Mouse (Mus musculus) intestine, embryonic 15.5 days (tissue): Measurements from ENCODE around the gene Luc7l. TPM values are rescaled to one million over a fixed set of nuclear protein-coding genes. Genes with fewer than 3 reads are reported as not detected.
A peak's percentile ranks its signal among the peaks of the same experiment; 100 is the strongest.

Experiments
- ATAC-seq: fragments of 200-750 bp; cut with Nextera tagmentation; 2 replicates; pipeline ENCODE4 v1.8.0; 2017; ENCODE audit warnings: moderate TSS enrichment, moderate library complexity
- H3K27ac ChIP-seq: fragments of 300-500 bp; sonication (generic); 2 replicates; pipeline ENCODE4 v1.5.1; 2015; ENCODE audit warnings: mild to moderate bottlenecking, inconsistent platforms
- H3K27me3 ChIP-seq: fragments of 300-500 bp; sonication (generic); replicated peaks from 2 replicates; pipeline ENCODE4 v1.6.1; 2015; ENCODE audit warnings: inconsistent platforms
- H3K36me3 ChIP-seq: fragments of 300-500 bp; sonication (generic); 2 replicates; pipeline ENCODE4 v1.6.1; 2015; ENCODE audit warnings: inconsistent platforms
- H3K4me1 ChIP-seq: fragments of 300-500 bp; sonication (generic); replicated peaks from 2 replicates; pipeline ENCODE4 v1.6.1; 2015; ENCODE audit warnings: inconsistent platforms
- H3K4me2 ChIP-seq: fragments of 300-500 bp; sonication (generic); replicated peaks from 2 replicates; pipeline ENCODE4 v1.6.1; 2015; ENCODE audit warnings: mild to moderate bottlenecking, inconsistent platforms
- H3K4me3 ChIP-seq: fragments of 300-500 bp; sonication (generic); replicated peaks from 2 replicates; pipeline ENCODE4 v1.5.1; 2015; ENCODE audit warnings: inconsistent platforms
- H3K9ac ChIP-seq: fragments of 300-500 bp; sonication (generic); 2 replicates; pipeline ENCODE4 v1.6.1; 2015; ENCODE audit warnings: inconsistent platforms
- H3K9me3 ChIP-seq: fragments of 300-500 bp; sonication (generic); 2 replicates; pipeline ENCODE4 v1.6.1; 2016; ENCODE audit warnings: inconsistent platforms
- WGBS: fragments of 180-500 bp; shearing (Covaris S2); methylation state at CpG from one replicate; pipeline ENCODE4 v1.1.7; 2015; 5-methylcytosine and 5-hydroxymethylcytosine counted together
- polyA plus RNA-seq: library from polyadenylated mRNA; unstranded; fragments of >200 nt; fragmentation: Nextera tagmentation; extraction: Ambion mirVana; gene quantifications from 2 replicates; pipeline ENCODE4 v1.2.1, GENCODE M21; 2015

The Luc7l gene
- polyA plus RNA-seq, result 82.9 and 93.8 TPM in 2 replicates

DNA sequence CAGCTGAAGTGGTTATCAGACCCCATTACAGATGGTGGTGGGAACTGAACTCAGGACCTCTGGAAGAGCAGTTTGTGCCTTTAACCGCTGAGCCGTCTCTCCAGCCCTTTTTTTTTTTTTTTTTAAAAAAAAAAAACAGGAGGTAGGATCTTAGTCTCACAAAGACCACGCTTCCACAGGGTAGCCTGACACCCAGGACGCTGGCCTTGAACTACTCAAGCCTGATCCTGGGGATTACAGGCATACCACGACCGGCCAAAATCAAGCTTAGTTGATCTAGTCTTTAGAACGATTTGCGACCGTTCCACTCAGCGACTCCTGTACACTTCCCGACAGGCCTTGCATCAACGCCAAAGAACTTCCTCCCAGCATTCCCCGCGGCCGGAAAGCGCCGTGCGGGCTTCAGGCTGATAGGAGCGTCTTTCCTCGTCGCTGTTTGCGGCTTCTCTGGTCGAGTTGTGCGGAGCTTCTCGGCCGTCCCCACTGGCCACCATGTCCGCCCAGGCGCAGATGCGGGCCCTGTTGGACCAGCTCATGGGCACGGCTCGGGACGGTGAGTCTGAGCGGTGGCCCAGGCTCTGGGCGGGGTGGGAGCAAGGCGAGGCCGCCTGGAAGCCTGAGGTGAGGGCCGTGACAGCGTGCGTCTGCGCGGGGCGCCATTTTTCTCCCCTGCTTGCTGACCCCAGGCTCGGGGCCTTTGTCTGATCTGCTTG, at the start of gene Luc7l:
TSS of gene Luc7l (plus strand) at position 358 of the 713 bp plus-strand sequence.
- Histone ChIP-seq H3K27ac (peak within 1 kb of the TSS; percentile 99), H3K4me1 (peaks cover 4% of the 10 kb centered on the region; the same call in 1 of the 2 replicates), H3K4me2 (peak within 1 kb of the TSS; percentile 64), H3K27me3 (no peaks in the 10 kb centered on the region), H3K9ac (peak within 1 kb of the TSS; percentile 98), H3K4me3 (peak within 1 kb of the TSS; percentile 97), H3K36me3 (peaks cover 9% of the 10 kb centered on the region; the same call in 1 of the 2 replicates), H3K9me3 (no peaks in the 10 kb centered on the region)
- under 1% methylated on average over 43 of the region's 43 CpGs for WGBS
- peak; percentile 97 for ATAC-seq

DNA sequence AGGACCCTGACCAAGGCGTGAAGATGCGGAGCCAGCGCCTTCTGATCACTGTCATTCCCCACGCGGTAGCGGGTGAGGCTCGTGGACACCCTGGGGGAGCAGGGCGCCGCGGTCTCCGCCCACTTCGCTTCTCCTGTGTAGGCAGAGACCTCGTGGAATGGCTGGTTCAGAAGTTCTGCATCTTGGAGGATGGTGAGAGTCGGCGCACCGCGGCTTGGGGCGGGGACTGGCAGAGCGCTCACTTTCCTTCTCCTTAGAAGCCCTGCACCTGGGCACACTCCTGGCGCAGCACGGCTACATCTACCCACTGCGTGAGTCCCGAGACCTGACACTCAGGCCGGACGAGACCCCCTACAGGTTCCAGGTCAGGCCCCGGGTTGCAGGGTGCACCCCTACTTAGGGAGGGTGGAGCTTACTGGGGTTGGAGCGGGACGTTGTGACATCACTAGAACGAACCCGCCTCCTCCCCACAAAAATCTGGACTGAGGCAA, 49.3 kb upstream of the Luc7l start:
- Histone ChIP-seq H3K9ac (peak overlapping the region; percentile 44), H3K27me3 (peaks cover 45% of the 10 kb centered on the region), H3K4me3 (peak overlapping the region; percentile 56), H3K27ac (no peak overlapping the region), H3K4me1 (peaks cover 21% of the 10 kb centered on the region), H3K36me3 (no peaks in the 10 kb centered on the region), H3K4me2 (peak overlapping the region; percentile 98), H3K9me3 (no peaks in the 10 kb centered on the region)
- peak; percentile 21 for ATAC-seq
- under 1% methylated on average over 30 of the region's 30 CpGs for WGBS

DNA sequence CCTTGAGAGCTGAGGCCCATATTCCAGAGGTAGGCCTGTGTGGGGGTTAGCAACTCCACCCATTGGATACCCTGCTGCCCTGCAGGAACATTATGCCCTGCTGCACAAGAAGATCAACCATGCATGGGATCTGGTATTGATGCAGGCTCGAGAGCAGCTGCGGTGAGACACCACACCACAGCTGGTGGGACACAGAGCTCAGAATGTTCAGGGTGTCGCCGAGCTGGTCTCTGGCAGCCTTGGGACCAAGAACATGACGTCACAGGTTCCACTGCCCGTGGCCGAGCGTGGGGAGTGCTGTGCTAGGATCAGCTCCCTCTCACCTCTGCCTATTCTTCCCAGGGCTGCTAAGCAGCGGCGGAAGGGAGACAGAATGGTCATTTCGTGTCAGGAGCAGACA, 47.9 kb upstream of the Luc7l start:
- Histone ChIP-seq H3K4me1 (peaks cover 21% of the 10 kb centered on the region), H3K36me3 (no peaks in the 10 kb centered on the region), H3K9me3 (no peaks in the 10 kb centered on the region), H3K27me3 (peaks cover 45% of the 10 kb centered on the region), H3K9ac (no peak overlapping the region), H3K27ac (no peak overlapping the region), H3K4me2 (no peak overlapping the region), H3K4me3 (no peak overlapping the region)
- ATAC-seq, result no peak
- WGBS, result 42% methylated on average over 11 of the region's 11 CpGs

- Histone ChIP-seq H3K27ac (no peak overlapping the region), H3K4me1 (peaks cover 14% of the 10 kb centered on the region), H3K4me3 (no peak overlapping the region), H3K27me3 (peaks cover 30% of the 10 kb centered on the region), H3K9ac (no peak overlapping the region), H3K36me3 (no peaks in the 10 kb centered on the region), H3K4me2 (no peak overlapping the region), H3K9me3 (no peaks in the 10 kb centered on the region)
- ATAC-seq, result no peak
- 39% methylated on average over 1 of the region's 1 CpGs for WGBS
Measured at GRCm38 (mm10) chr17:26206392-26206791, 46.3 kb upstream of the Luc7l start.

DNA sequence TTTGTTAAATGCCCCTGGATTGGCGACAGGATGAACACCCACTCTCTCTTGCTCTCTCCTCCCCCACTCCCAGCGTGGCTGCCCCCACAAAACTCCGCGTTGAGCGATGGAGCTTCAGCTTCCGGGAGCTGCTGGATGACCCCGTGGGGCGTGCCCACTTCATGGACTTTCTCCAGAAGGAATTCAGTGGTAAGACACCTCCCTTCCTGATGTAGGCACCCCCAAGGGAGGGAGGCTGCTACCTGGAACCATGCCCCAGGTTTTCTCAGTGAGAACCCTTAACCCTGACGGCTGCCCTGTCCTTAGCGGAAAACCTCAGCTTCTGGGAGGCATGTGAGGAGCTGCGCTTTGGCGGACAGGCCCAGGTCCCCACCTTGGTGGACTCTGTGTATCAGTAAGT, 45.0 kb upstream of the Luc7l start, which contains the start of gene Arhgdig:
TSS of gene Arhgdig (minus strand) at position 101 of the 400 bp plus-strand sequence.
- 89% methylated on average over 12 of the region's 12 CpGs for WGBS

DNA sequence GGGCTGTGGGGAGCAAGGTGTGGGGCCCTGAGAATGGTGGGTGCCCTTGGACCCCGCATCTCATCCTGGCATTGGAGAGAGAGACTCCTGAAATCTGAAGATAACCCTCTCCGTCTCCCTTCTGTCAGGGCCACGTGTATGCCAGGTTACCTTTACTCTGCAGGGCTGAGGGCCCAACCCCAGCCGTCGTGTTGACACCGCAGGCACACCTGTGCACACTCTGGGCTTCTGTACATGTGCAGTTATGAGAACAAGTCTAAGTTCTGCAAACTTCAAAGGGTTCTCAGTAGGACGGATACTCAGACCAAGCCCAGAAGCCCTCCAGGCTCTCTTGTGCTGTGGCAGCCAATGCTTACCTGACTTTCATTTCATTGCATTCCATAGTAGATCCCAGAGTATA, 40.5 kb upstream of the Luc7l start:
- H3K4me2 ChIP-seq, result no peak overlapping the region
- WGBS, result 84% methylated on average over 7 of the region's 7 CpGs
- H3K9me3 ChIP-seq, result no peaks in the 10 kb centered on the region
- H3K27ac ChIP-seq, result no peak overlapping the region
- no peaks in the 10 kb centered on the region for H3K27me3 ChIP-seq
- H3K4me1 ChIP-seq, result no peaks in the 10 kb centered on the region
- H3K36me3 ChIP-seq, result 0 out of 2 replicates have a peak, but pooled peaks cover 2% of the 10 kb centered on the region
- H3K9ac ChIP-seq, result no peak overlapping the region
- no peak overlapping the region for H3K4me3 ChIP-seq
- no peak for ATAC-seq

More for the DNA sequence above, 45.0 kb upstream of the Luc7l start, which contains the start of gene Arhgdig:
- H3K9ac ChIP-seq, result no peak within 1 kb of the TSS
- H3K27ac ChIP-seq, result no peak within 1 kb of the TSS
- no peak within 1 kb of the TSS for H3K4me3 ChIP-seq
- H3K4me1 ChIP-seq, result peaks cover 10% of the 10 kb centered on the region
- no peaks in the 10 kb centered on the region for H3K9me3 ChIP-seq
- peaks cover 18% of the 10 kb centered on the region for H3K27me3 ChIP-seq
- H3K36me3 ChIP-seq, result no peaks in the 10 kb centered on the region
- H3K4me2 ChIP-seq, result no peak within 1 kb of the TSS
- no peak for ATAC-seq

DNA sequence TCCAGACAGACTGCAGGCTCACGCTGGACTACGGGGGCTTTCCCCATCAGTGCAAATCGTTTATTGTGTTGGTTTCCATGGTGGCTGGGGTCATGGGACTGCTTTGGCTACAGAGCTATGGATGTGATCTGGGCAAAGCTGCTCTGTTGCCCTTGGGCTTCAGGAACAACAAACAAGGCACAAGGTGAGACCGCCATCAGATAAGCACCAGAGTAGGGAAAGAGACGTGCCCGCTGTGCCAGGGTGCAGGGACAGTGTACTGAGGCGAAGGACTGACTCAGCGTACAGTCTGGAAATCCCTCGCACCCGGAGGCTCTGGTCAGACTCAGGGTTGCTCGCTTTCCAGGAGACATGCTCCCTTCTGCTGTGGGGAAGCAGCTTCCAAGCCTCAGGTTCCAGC, 40.0 kb upstream of the Luc7l start:
- WGBS, result 87% methylated on average over 11 of the region's 11 CpGs
- no peaks in the 10 kb centered on the region for H3K9me3 ChIP-seq
- H3K4me2 ChIP-seq, result no peak overlapping the region
- 0 out of 2 replicates have a peak, but pooled peaks cover 2% of the 10 kb centered on the region for H3K36me3 ChIP-seq
- no peak overlapping the region for H3K9ac ChIP-seq
- peak; percentile 74 for ATAC-seq
- no peak overlapping the region for H3K4me3 ChIP-seq
- H3K27me3 ChIP-seq, result no peaks in the 10 kb centered on the region
- H3K4me1 ChIP-seq, result no peaks in the 10 kb centered on the region
- no peak overlapping the region for H3K27ac ChIP-seq

- Histone ChIP-seq H3K4me3 (no peak overlapping the region), H3K4me2 (no peak overlapping the region), H3K4me1 (no peaks in the 10 kb centered on the region), H3K27me3 (no peaks in the 10 kb centered on the region), H3K9me3 (no peaks in the 10 kb centered on the region), H3K27ac (no peak overlapping the region), H3K9ac (no peak overlapping the region), H3K36me3 (no peaks in the 10 kb centered on the region; the same call in 1 of the 2 replicates)
- ATAC-seq, result 0 out of 2 replicates have a peak, but pooled peaks have one; percentile 32
- 63% methylated on average over 2 of the region's 2 CpGs for WGBS
Measured at GRCm38 (mm10) chr17:26221508-26221907, 31.2 kb upstream of the Luc7l start.

DNA sequence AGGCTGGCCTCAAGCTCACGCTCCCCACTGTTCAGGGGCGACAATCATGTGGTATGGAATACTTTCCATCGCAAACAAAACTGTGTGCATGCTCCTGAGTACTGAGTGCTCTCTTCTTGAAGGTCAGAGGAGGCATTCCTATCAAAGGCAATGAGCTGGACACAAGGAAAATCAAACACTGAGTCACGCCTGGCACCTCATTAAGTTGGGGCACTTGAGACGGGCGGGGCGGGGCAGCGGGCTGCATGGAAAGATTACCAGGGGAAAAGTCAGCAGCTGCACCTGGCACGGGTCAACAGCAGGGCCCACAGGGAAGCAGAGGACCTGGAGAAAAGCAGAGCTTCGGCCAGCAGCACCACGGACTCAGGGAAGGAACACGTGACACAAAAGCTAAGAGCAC, 27.5 kb upstream of the Luc7l start:
- no peaks in the 10 kb centered on the region for H3K9me3 ChIP-seq
- no peak overlapping the region for H3K9ac ChIP-seq
- peak; percentile 82 for ATAC-seq
- no peaks in the 10 kb centered on the region for H3K4me1 ChIP-seq
- no peak overlapping the region for H3K27ac ChIP-seq
- H3K36me3 ChIP-seq, result no peaks in the 10 kb centered on the region
- no peaks in the 10 kb centered on the region for H3K27me3 ChIP-seq
- H3K4me3 ChIP-seq, result no peak overlapping the region
- 63% methylated on average over 12 of the region's 12 CpGs for WGBS
- no peak overlapping the region for H3K4me2 ChIP-seq

- 95% methylated on average over 5 of the region's 5 CpGs for WGBS
- Histone ChIP-seq H3K9ac (no peak overlapping the region), H3K27me3 (no peaks in the 10 kb centered on the region), H3K27ac (no peak overlapping the region), H3K4me2 (no peak overlapping the region), H3K9me3 (no peaks in the 10 kb centered on the region), H3K4me3 (no peak overlapping the region), H3K36me3 (no peaks in the 10 kb centered on the region), H3K4me1 (no peaks in the 10 kb centered on the region)
- no peak for ATAC-seq
Measured at GRCm38 (mm10) chr17:26229776-26230175, 22.9 kb upstream of the Luc7l start.

DNA sequence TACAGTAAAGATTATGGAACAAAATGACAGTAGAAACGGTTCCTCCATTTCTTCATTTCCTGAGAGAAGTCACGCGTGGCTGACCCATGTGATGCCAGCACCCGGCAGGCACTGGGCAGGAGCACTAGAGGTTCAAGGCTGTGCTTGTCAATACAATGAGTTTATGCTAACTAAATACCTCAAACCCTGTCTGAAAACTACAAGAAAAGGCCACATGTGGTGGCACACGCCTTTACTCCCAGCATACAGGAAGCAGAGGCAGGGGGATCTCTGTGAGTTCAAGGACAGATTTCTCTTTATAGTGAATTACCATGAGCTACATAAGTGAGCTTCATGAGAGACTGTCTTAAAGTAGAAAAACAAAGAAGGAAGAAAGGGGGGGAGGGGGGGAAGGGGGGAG, 21.5 kb upstream of the Luc7l start:
- no peak overlapping the region for H3K4me2 ChIP-seq
- no peak overlapping the region for H3K4me3 ChIP-seq
- H3K36me3 ChIP-seq, result no peaks in the 10 kb centered on the region
- no peak overlapping the region for H3K9ac ChIP-seq
- H3K27ac ChIP-seq, result no peak overlapping the region
- H3K4me1 ChIP-seq, result peaks cover 2% of the 10 kb centered on the region; the same call in 1 of the 2 replicates
- no peaks in the 10 kb centered on the region for H3K9me3 ChIP-seq
- WGBS, result 88% methylated on average over 5 of the region's 5 CpGs
- no peak for ATAC-seq
- no peaks in the 10 kb centered on the region for H3K27me3 ChIP-seq

DNA sequence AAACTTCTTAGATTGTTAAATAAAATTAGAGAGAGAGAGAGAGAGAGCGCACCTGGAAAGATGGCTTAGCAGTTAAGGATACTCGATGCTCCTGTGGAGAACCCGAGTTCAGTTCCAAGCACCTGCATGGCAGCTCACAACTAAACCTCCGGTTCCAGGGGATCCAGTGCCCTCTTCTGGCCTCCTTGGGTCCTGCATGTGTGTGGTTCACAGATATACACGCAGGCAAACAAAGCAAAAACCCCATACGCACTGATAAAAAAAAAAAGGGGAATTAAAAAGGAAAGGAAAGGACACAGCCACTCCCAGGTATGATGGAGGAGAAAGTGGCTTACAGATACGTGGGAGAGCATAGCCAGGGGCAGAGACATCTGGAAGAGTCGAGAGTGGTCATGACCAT, 19.8 kb upstream of the Luc7l start:
- H3K27me3 ChIP-seq, result no peaks in the 10 kb centered on the region
- no peaks in the 10 kb centered on the region for H3K9me3 ChIP-seq
- H3K27ac ChIP-seq, result no peak overlapping the region
- ATAC-seq, result no peak
- no peak overlapping the region for H3K4me3 ChIP-seq
- H3K4me1 ChIP-seq, result peaks cover 7% of the 10 kb centered on the region
- WGBS, result 77% methylated on average over 8 of the region's 8 CpGs
- H3K36me3 ChIP-seq, result no peaks in the 10 kb centered on the region
- H3K9ac ChIP-seq, result no peak overlapping the region
- no peak overlapping the region for H3K4me2 ChIP-seq

DNA sequence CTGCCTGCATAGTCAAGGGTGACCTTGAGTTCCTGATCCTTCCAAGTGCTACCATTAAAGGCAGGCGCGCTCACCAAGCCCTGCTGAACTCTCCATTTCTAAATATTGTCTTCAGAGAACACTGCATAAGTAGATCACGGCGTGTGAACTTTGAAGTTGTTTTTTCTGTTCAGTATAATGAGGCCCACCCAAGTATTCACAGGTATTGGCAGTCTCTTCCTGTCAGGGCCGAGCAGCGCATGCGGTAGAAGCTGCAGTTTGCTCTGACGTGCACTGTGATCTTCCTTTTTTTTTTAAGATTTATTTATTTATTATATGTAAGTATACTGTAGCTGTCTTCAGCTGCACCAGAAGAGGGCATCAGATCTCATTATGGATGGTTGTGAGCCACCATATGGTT, 18.3 kb upstream of the Luc7l start:
- 0 out of 2 replicates have a peak overlapping the region, but pooled peaks have one; percentile 17 for H3K27ac ChIP-seq
- H3K36me3 ChIP-seq, result no peaks in the 10 kb centered on the region
- no peak overlapping the region for H3K9ac ChIP-seq
- ATAC-seq, result no peak
- H3K27me3 ChIP-seq, result no peaks in the 10 kb centered on the region
- WGBS, result 77% methylated on average over 8 of the region's 8 CpGs
- no peaks in the 10 kb centered on the region for H3K9me3 ChIP-seq
- peaks cover 7% of the 10 kb centered on the region for H3K4me1 ChIP-seq
- H3K4me2 ChIP-seq, result no peak overlapping the region
- H3K4me3 ChIP-seq, result no peak overlapping the region
